Mouse (Mus musculus) G1E-ER4 (cell line): Measurements from ENCODE around the gene Prdm13. TPM values are rescaled to one million over a fixed set of nuclear protein-coding genes. Genes with fewer than 3 reads are reported as not detected.

Experiments
- GATA1 ChIP-seq: IDR thresholded peaks from one replicate; pipeline ENCODE4 v1.8.0; 2012; ENCODE audit warnings: low read length, inconsistent platforms
- polyA plus RNA-seq: library from polyadenylated mRNA; stranded (reverse); fragments of >175 nt; gene quantifications from 2 replicates; pipeline ENCODE4 v1.2.3, GENCODE M21; 2012

The Prdm13 gene
- polyA plus RNA-seq: not detected in 2 replicates

GRCm38 (mm10) chr4:21685595-21686091, at the start of gene Prdm13:
Gene Prdm13, minus strand, starts transcription at chr4:21685963.
- no peak for TF ChIP-seq GATA1

GRCm38 (mm10) chr4:21727615-21728165, 41.9 kb upstream of the Prdm13 start, which contains the start of gene Ccnc:
Gene Ccnc, plus strand, starts transcription at chr4:21727701.
- no peak for TF ChIP-seq GATA1

- TF ChIP-seq GATA1: no peak
Observed at GRCm38 (mm10) chr4:21726912-21727614, 41.3 kb upstream of the Prdm13 start.

- no peak for TF ChIP-seq GATA1
Observed at GRCm38 (mm10) chr4:21722752-21723334, 37.1 kb upstream of the Prdm13 start.

GRCm38 (mm10) chr4:21712147-21712546, 26.4 kb upstream of the Prdm13 start:
- TF ChIP-seq GATA1: no peak

GRCm38 (mm10) chr4:21705046-21705445, 19.3 kb upstream of the Prdm13 start:
- TF ChIP-seq GATA1: no peak

- no peak for TF ChIP-seq GATA1
Observed at GRCm38 (mm10) chr4:21695638-21696254, 10.0 kb upstream of the Prdm13 start.

- no peak for TF ChIP-seq GATA1
Observed at GRCm38 (mm10) chr4:21690221-21690620, 4.5 kb upstream of the Prdm13 start.

- no peak for TF ChIP-seq GATA1
Observed at GRCm38 (mm10) chr4:21689492-21689941, 3.8 kb upstream of the Prdm13 start.

- TF ChIP-seq GATA1: no peak
Observed at GRCm38 (mm10) chr4:21688703-21689200, 3.0 kb upstream of the Prdm13 start.

GRCm38 (mm10) chr4:21687783-21688702, 2.3 kb upstream of the Prdm13 start:
- no peak for TF ChIP-seq GATA1

- TF ChIP-seq GATA1: no peak
Observed at GRCm38 (mm10) chr4:21686934-21687333, 1.2 kb upstream of the Prdm13 start.

- no peak for TF ChIP-seq GATA1
Observed at GRCm38 (mm10) chr4:21686416-21686815, 653 bp upstream of the Prdm13 start.

GRCm38 (mm10) chr4:21684341-21684970, 1.3 kb downstream of the Prdm13 start:
- no peak for TF ChIP-seq GATA1

- TF ChIP-seq GATA1: no peak
Observed at GRCm38 (mm10) chr4:21682421-21683150, 3.2 kb downstream of the Prdm13 start.
